Mouse (Mus musculus) forebrain, embryonic 16.5 days (tissue): Measurements from ENCODE around the gene Prdm12. TPM values are rescaled to one million over a fixed set of nuclear protein-coding genes. Genes with fewer than 3 reads are reported as not detected.
A peak's percentile ranks its signal among the peaks of the same experiment; 100 is the strongest.
"Not testable (repeated sequence)": the region's sequence is repeated elsewhere in the genome, so short reads cannot be mapped to it uniquely, and the experiment has no call there.

Experiments
- ATAC-seq: fragments of 200-750 bp; cut with Nextera tagmentation; 2 replicates; pipeline ENCODE4 v1.8.0; 2017; ENCODE audit warnings: mild to moderate bottlenecking, moderate library complexity
- H3K27ac ChIP-seq: fragments of 300-500 bp; sonication (generic); 2 replicates; pipeline ENCODE4 v1.5.1; 2014; ENCODE audit warnings: low read length, control low read depth
- H3K27me3 ChIP-seq: fragments of 300-500 bp; sonication (generic); replicated peaks from 2 replicates; pipeline ENCODE4 v1.6.1; 2014; ENCODE audit warnings: low read length; ENCODE audit not compliant: control insufficient read depth, insufficient read depth
- H3K36me3 ChIP-seq: fragments of 300-500 bp; sonication (generic); 2 replicates; pipeline ENCODE4 v1.6.1; 2014; ENCODE audit not compliant: control insufficient read depth, insufficient read depth
- H3K4me1 ChIP-seq: fragments of 300-500 bp; sonication (generic); replicated peaks from 2 replicates; pipeline ENCODE4 v1.6.1; 2014; ENCODE audit warnings: low read length; ENCODE audit not compliant: control insufficient read depth, insufficient read depth
- H3K4me2 ChIP-seq: fragments of 300-500 bp; sonication (generic); 2 replicates; pipeline ENCODE4 v1.6.1; 2014; ENCODE audit warnings: mild to moderate bottlenecking, low read length, control low read depth
- H3K4me3 ChIP-seq: fragments of 300-500 bp; sonication (generic); replicated peaks from 2 replicates; pipeline ENCODE4 v1.5.1; 2014; ENCODE audit warnings: mild to moderate bottlenecking, low read length, control low read depth
- H3K9ac ChIP-seq: fragments of 300-500 bp; sonication (generic); replicated peaks from 2 replicates; pipeline ENCODE4 v1.6.1; 2014; ENCODE audit warnings: low read depth, low read length, control low read depth
- H3K9me3 ChIP-seq: fragments of 300-500 bp; sonication (generic); 2 replicates; pipeline ENCODE4 v1.6.1; 2016; ENCODE audit warnings: low read length; ENCODE audit not compliant: control insufficient read depth
- WGBS: fragments of 180-500 bp; shearing (Covaris S2); extraction: QIAGEN DNeasy Blood & Tissue Kit; methylation state at CpG from one replicate; pipeline ENCODE4 v1.1.7; 2014; 5-methylcytosine and 5-hydroxymethylcytosine counted together
- polyA plus RNA-seq: library from polyadenylated mRNA; unstranded; fragments of >200 nt; fragmentation: Nextera tagmentation; extraction: Ambion mirVana; gene quantifications from 2 replicates; pipeline ENCODE4 v1.2.1, GENCODE M21; 2015

Prdm12 gene
- polyA plus RNA-seq, 1 experiment from 2014 or later, result 2.5 TPM

GRCm38 (mm10) chr2:31663804-31664180 is 24.0 kb downstream of the Prdm12 start:
- Histone ChIP-seq H3K27ac (no peak overlapping the region), H3K4me2 (no peak overlapping the region), H3K36me3 (no peaks in the 10 kb centered on the region), H3K9me3 (no peaks in the 10 kb centered on the region), H3K4me1 (no peaks in the 10 kb centered on the region), H3K4me3 (no peak overlapping the region), H3K27me3 (peaks cover 2% of the 10 kb centered on the region), H3K9ac (no peak overlapping the region)
- whole genome bisulfite sequencing, result 98% methylated on average over 1 of the region's 1 CpGs
- ATAC-seq, result no peak

- Histone ChIP-seq H3K4me1 (peaks cover 11% of the 10 kb centered on the region), H3K27me3 (0 out of 2 replicates have a peak, but pooled peaks cover 2% of the 10 kb centered on the region), H3K27ac (no peak overlapping the region), H3K4me3 (no peak overlapping the region), H3K36me3 (no peaks in the 10 kb centered on the region), H3K4me2 (no peak overlapping the region), H3K9me3 (no peaks in the 10 kb centered on the region), H3K9ac (no peak overlapping the region)
- no peak for ATAC-seq
- 25% methylated on average over 4 of the region's 4 CpGs for WGBS
Measured at GRCm38 (mm10) chr2:31667332-31667731, 27.5 kb downstream of the Prdm12 start.

GRCm38 (mm10) chr2:31670551-31671035 is 30.8 kb downstream of the Prdm12 start, which contains the start of gene Exosc2:
TSS of gene Exosc2 (plus strand) at chr2:31670715.
- peak; percentile 99 for ATAC-seq
- no peaks in the 10 kb centered on the region for H3K27me3 ChIP-seq
- H3K36me3 ChIP-seq, result peaks cover 4% of the 10 kb centered on the region
- peak within 1 kb of the TSS; percentile 80 for H3K4me2 ChIP-seq
- 1% methylated on average over 27 of the region's 27 CpGs for WGBS
- peak within 1 kb of the TSS; percentile 41; the same call in 1 of the 2 replicates for H3K27ac ChIP-seq
- peak within 1 kb of the TSS; percentile 88 for H3K4me3 ChIP-seq
- peaks cover 15% of the 10 kb centered on the region for H3K4me1 ChIP-seq
- H3K9me3 ChIP-seq, result no peaks in the 10 kb centered on the region
- H3K9ac ChIP-seq, result peak within 1 kb of the TSS; percentile 86

GRCm38 (mm10) chr2:31678641-31679040 is 38.8 kb downstream of the Prdm12 start:
- Histone ChIP-seq H3K27ac (no peak overlapping the region), H3K4me1 (no peaks in the 10 kb centered on the region), H3K4me3 (no peak overlapping the region), H3K9ac (no peak overlapping the region), H3K9me3 (no peaks in the 10 kb centered on the region), H3K27me3 (no peaks in the 10 kb centered on the region), H3K36me3 (peaks cover 24% of the 10 kb centered on the region), H3K4me2 (no peak overlapping the region)
- 93% methylated on average over 6 of the region's 6 CpGs for WGBS
- no peak for ATAC-seq

GRCm38 (mm10) chr2:31681051-31681707 is 41.3 kb downstream of the Prdm12 start:
- not testable (repeated sequence) for H3K4me1 ChIP-seq, H3K27me3 ChIP-seq, H3K4me3 ChIP-seq, H3K27ac ChIP-seq, H3K9ac ChIP-seq, H3K4me2 ChIP-seq, ATAC-seq, H3K9me3 ChIP-seq
- WGBS, result 88% methylated on average over 15 of the region's 15 CpGs
- H3K36me3 ChIP-seq, result peaks cover 17% of the 10 kb centered on the region

- Histone ChIP-seq H3K36me3 (peaks cover 11% of the 10 kb centered on the region), H3K9me3 (no peaks in the 10 kb centered on the region), H3K4me1 (no peaks in the 10 kb centered on the region), H3K27me3 (no peaks in the 10 kb centered on the region), H3K9ac (no peak overlapping the region), H3K27ac (no peak overlapping the region), H3K4me2 (no peak overlapping the region), H3K4me3 (no peak overlapping the region)
- no peak for ATAC-seq
- 90% methylated on average over 6 of the region's 6 CpGs for WGBS
Measured at GRCm38 (mm10) chr2:31681731-31682235, 41.9 kb downstream of the Prdm12 start.

- WGBS, result 31% methylated on average over 2 of the region's 2 CpGs
- H3K9ac ChIP-seq, result no peak overlapping the region
- H3K9me3 ChIP-seq, result no peaks in the 10 kb centered on the region
- H3K4me2 ChIP-seq, result no peak overlapping the region
- H3K4me1 ChIP-seq, result peaks cover 5% of the 10 kb centered on the region; the same call in 1 of the 2 replicates
- peaks cover 9% of the 10 kb centered on the region for H3K36me3 ChIP-seq
- no peak overlapping the region for H3K27ac ChIP-seq
- ATAC-seq, result no peak
- H3K4me3 ChIP-seq, result no peak overlapping the region
- no peaks in the 10 kb centered on the region for H3K27me3 ChIP-seq
Measured at GRCm38 (mm10) chr2:31683666-31684065, 43.8 kb downstream of the Prdm12 start.

GRCm38 (mm10) chr2:31688074-31688925 is 48.5 kb downstream of the Prdm12 start, which contains the start of gene Abl1:
TSS of gene Abl1 (plus strand) at chr2:31688376.
- ATAC-seq, result peak; percentile 100

GRCm38 (mm10) chr2:31689045-31689444 is 49.2 kb downstream of the Prdm12 start:
- Histone ChIP-seq H3K36me3 (no peaks in the 10 kb centered on the region; the same call in 1 of the 2 replicates), H3K4me3 (peak overlapping the region; percentile 83), H3K27ac (peak overlapping the region; percentile 98), H3K4me1 (peaks cover 38% of the 10 kb centered on the region), H3K9ac (peak overlapping the region; percentile 92), H3K4me2 (peak overlapping the region; percentile 73), H3K9me3 (no peaks in the 10 kb centered on the region), H3K27me3 (no peaks in the 10 kb centered on the region)
- WGBS, result under 1% methylated on average over 12 of the region's 12 CpGs
- ATAC-seq, result no peak

More at GRCm38 (mm10) chr2:31688074-31688925, 48.5 kb downstream of the Prdm12 start, which contains the start of gene Abl1:
- H3K9ac ChIP-seq, result peak within 1 kb of the TSS; percentile 92
- no peaks in the 10 kb centered on the region; the same call in 1 of the 2 replicates for H3K36me3 ChIP-seq
- no peaks in the 10 kb centered on the region for H3K9me3 ChIP-seq
- H3K4me3 ChIP-seq, result peak within 1 kb of the TSS; percentile 83
- H3K27me3 ChIP-seq, result no peaks in the 10 kb centered on the region
- peak within 1 kb of the TSS; percentile 73 for H3K4me2 ChIP-seq
- H3K27ac ChIP-seq, result peak within 1 kb of the TSS; percentile 98
- H3K4me1 ChIP-seq, result peaks cover 38% of the 10 kb centered on the region
- WGBS, result under 1% methylated on average over 64 of the region's 64 CpGs
